Mouse (Mus musculus) megakaryocyte, embryonic 14.5 days (primary cell): ENCODE results near the gene Bdh2.

Experiments
- FLI1 ChIP-seq: IDR thresholded peaks from 2 replicates; pipeline ENCODE4 v1.6.1; 2012; ENCODE audit warnings: low read length, inconsistent platforms, mixed read lengths
- GATA1 ChIP-seq: IDR thresholded peaks from 3 replicates; pipeline ENCODE4 v1.6.1; 2012; ENCODE audit warnings: mixed read lengths, low read length, inconsistent platforms, borderline replicate concordance

- TF ChIP-seq GATA1 (no peak), FLI1 (no peak)
Observed at GRCm38 (mm10) chr3:135232462-135232861, 48.6 kb upstream of the Bdh2 start.
